Mouse (Mus musculus) ES-Bruce4 (cell line): Measurements from ENCODE around the gene Sh2d1b2.

ENCODE experiments used
- CTCF ChIP-seq: IDR thresholded peaks from one replicate; pipeline ENCODE4 v1.8.1; 2011; ENCODE audit warnings: low read depth, low read length
- EP300 ChIP-seq: IDR thresholded peaks from 2 replicates; pipeline ENCODE4 v1.6.1; 2011; ENCODE audit warnings: low read depth, low read length; ENCODE audit not compliant: insufficient read depth
- POLR2A ChIP-seq: IDR thresholded peaks from one replicate; pipeline ENCODE4 v1.8.1; 2011; ENCODE audit warnings: low read length; ENCODE audit not compliant: insufficient read depth

GRCm38 (mm10) chr1:170188601-170189000 is 43.9 kb upstream of the Sh2d1b2 start:
- TF ChIP-seq POLR2A, result no peak
- TF ChIP-seq EP300, result no peak
- TF ChIP-seq CTCF, result no peak
